Mouse (Mus musculus) embryonic fibroblast, embryonic 13.5 days (primary cell): ENCODE data around the gene Ramp1. TPM values are rescaled to one million over a fixed set of nuclear protein-coding genes. Genes with fewer than 3 reads are reported as not detected.

Source experiments
- H3K27ac ChIP-seq: 2 replicates; pipeline ENCODE4 v1.5.1; 2012; ENCODE audit warnings: low read length, control low read depth, inconsistent platforms; ENCODE audit not compliant: insufficient read depth
- H3K4me1 ChIP-seq: 2 replicates; pipeline ENCODE4 v1.6.1; 2011; ENCODE audit warnings: low read length; ENCODE audit not compliant: control insufficient read depth, insufficient read depth
- H3K4me3 ChIP-seq: 2 replicates; pipeline ENCODE4 v1.5.1; 2011; ENCODE audit warnings: mild to moderate bottlenecking, control low read depth, low read length; ENCODE audit not compliant: insufficient read depth
- CTCF ChIP-seq: IDR thresholded peaks from 2 replicates; pipeline ENCODE4 v1.5.1; 2011; ENCODE audit warnings: mild to moderate bottlenecking, control low read depth, low read length, moderate library complexity, borderline replicate concordance; ENCODE audit not compliant: insufficient read depth
- POLR2A ChIP-seq: IDR thresholded peaks from 2 replicates; pipeline ENCODE4 v1.6.1; 2011; ENCODE audit warnings: low read depth, mild to moderate bottlenecking, control low read depth, low read length, moderate library complexity
- polyA plus RNA-seq: library from polyadenylated mRNA; stranded (reverse); fragments of >200 nt; gene quantifications from 2 replicates; pipeline ENCODE4 v1.2.4, GENCODE M21; 2011; ENCODE audit warnings: low read depth; ENCODE audit not compliant: missing spikeins, insufficient read length

The Ramp1 gene
- polyA plus RNA-seq, 1 experiment: 7.6 TPM

DNA sequence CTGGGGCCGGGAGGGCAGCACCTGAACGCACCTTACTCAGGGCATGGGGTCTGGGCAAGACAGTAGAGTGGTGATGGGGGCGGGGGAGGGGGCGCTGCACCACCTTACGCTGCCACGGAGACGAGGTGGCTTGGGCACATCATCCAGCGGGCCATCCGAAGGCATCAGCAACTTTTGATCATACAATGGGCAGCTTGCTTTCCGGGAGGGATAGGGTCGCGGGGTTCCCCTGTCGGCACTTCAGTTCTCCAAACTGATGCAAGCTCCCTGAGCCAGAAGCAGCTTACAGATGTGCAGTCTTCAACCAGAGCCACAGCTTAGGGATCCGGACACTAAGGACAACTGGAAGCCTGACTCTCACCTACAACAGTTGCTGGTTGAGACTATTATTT lies 548 bp downstream of the Ramp1 start:
- Histone ChIP-seq H3K4me1 (no peaks in the 10 kb centered on the region), H3K27ac (no peak overlapping the region), H3K4me3 (peak overlapping the region; percentile 25)
- TF ChIP-seq CTCF: no peak
- no peak for TF ChIP-seq POLR2A

DNA sequence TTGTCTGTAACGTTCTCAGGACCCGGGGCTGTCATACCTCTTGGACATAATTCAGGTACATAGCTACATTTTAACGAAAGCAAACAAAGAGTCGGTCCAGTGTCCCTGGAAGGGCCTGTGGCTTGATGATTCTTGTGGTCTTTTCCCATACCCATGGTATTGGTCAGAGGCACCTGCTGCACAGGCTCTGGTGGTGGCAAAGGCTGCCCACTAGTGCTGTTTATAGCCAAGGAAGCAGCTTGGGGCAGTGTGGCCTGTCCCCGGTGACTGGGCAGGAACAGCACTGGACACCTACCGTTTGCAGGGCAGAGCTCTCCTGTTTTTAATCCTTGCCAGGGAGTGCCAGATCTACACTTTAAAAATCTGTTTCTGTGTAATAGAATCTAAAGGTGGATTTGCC lies 1.1 kb downstream of the Ramp1 start:
- TF ChIP-seq CTCF: no peak
- Histone ChIP-seq H3K4me1 (no peaks in the 10 kb centered on the region), H3K4me3 (no peak overlapping the region), H3K27ac (no peak overlapping the region)

DNA sequence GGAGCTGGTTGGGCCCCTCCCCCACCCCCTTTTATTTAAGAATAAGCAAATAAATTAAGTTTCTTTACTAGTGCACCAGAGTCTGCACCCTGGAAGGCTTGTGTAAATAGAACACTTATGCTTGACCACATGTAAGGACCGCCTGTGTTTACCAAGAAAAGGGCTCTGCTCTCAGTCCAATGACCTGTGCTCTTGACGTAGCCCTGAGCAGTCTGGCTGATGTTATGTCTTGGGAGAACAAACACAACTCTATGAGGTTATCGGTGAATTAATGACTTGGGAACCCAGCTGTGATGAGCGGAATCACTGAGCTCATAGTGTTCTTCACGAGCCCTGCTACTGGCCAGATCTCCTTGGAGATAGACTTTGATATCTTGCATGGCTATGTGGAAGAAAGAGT lies 1.6 kb downstream of the Ramp1 start:
- TF ChIP-seq CTCF (no peak), POLR2A (no peak)
- no peak overlapping the region for H3K4me3 ChIP-seq
- H3K4me1 ChIP-seq: no peaks in the 10 kb centered on the region
- H3K27ac ChIP-seq: no peak overlapping the region

DNA sequence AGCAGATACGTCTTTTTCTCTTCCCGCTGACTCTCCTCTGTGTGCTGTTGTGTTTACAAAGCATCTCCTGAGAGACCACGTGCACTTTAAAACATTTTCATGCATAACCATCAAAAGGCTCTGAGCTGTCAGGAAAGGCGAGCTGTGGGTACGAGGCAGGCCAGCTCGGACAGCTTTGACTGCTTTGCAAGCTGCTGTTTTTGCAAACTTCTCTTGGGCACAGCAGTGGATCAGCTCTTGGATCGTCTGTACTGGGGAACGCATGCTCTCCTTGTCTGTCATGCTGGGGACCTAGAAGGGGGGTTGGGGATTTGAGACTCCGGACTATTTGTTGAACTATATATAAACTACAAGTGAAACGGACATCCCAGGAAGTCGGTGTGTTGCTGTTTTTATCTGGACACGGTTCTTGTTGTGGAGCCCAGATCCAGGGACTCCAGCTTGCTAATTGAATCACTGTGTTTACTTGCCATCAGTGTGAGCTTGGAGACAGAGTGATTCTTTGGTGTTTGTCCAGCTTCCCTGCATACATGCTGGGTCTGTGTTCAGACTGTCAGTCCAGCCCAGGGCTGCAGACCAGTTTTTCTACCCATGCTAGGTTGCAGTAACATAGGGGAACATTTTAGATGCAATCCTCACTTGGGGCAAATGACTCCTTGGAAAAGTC lies 2.3 kb downstream of the Ramp1 start:
- no peak overlapping the region for H3K27ac ChIP-seq
- no peak overlapping the region for H3K4me3 ChIP-seq
- H3K4me1 ChIP-seq: no peaks in the 10 kb centered on the region
- TF ChIP-seq CTCF (no peak), POLR2A (no peak)

DNA sequence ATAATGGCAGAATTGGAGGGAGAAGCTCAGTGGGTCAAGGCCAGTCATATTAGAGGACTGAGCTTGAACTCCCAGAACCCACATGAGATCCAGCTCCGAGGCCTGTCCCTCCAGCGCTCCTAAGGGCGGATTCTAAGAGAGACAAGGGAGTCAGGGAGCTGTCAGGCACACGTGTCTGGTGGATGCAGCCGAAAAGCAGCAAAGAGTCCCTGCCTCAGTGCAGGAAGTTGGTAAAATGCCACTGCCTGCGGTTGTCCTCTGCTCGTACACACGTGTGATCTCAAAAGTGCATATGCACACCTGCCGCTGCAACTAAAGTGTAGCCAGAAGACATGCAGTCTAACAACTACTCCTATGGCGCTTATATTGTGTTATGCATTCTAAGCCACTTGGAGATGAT lies 3.7 kb downstream of the Ramp1 start:
- H3K4me3 ChIP-seq: no peak overlapping the region
- TF ChIP-seq CTCF (no peak), POLR2A (no peak)
- H3K27ac ChIP-seq: no peak overlapping the region
- H3K4me1 ChIP-seq: no peaks in the 10 kb centered on the region

DNA sequence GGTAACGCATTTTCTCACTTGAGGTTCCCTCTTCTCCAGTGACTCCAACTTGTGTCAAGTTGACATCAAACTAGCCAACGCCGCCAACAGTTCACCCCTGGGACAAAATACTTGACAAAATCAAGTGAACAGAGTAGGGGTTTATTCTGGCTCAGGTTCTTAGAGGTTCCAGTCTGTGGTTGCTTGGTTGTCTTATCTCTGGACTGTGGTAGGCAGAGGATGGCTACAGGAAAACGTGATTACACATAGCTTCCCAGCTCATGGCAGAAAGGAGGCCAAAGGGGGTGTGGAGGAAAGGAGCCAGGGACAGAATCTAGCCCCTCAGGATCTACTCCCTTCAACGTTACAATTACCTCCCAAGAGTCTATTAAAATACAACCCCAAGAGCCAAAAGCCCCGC lies 7.1 kb downstream of the Ramp1 start:
- TF ChIP-seq CTCF (no peak), POLR2A (no peak)
- Histone ChIP-seq H3K4me3 (no peak overlapping the region), H3K4me1 (no peaks in the 10 kb centered on the region), H3K27ac (no peak overlapping the region)

DNA sequence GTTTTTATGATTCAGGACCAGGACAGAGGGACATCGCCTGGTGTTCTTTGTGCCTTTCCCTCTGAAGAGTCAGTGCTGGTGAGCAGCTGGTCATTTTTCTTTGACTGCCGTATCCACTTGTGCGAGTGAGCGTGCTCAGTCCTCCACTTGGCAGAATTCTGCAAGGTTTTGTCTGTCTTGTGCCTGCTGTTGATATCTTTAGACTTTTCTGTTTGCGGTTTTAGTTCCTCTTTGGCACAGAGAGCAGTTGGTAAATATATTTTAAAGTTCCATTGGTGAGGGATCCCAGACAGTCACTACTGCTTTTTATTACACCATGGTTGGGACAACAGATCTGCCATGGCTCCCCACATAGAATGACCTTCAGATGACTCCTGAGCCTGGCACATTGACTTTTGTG lies 7.7 kb downstream of the Ramp1 start:
- TF ChIP-seq CTCF (no peak), POLR2A (no peak)
- no peaks in the 10 kb centered on the region for H3K4me1 ChIP-seq
- H3K27ac ChIP-seq: no peak overlapping the region
- no peak overlapping the region for H3K4me3 ChIP-seq

DNA sequence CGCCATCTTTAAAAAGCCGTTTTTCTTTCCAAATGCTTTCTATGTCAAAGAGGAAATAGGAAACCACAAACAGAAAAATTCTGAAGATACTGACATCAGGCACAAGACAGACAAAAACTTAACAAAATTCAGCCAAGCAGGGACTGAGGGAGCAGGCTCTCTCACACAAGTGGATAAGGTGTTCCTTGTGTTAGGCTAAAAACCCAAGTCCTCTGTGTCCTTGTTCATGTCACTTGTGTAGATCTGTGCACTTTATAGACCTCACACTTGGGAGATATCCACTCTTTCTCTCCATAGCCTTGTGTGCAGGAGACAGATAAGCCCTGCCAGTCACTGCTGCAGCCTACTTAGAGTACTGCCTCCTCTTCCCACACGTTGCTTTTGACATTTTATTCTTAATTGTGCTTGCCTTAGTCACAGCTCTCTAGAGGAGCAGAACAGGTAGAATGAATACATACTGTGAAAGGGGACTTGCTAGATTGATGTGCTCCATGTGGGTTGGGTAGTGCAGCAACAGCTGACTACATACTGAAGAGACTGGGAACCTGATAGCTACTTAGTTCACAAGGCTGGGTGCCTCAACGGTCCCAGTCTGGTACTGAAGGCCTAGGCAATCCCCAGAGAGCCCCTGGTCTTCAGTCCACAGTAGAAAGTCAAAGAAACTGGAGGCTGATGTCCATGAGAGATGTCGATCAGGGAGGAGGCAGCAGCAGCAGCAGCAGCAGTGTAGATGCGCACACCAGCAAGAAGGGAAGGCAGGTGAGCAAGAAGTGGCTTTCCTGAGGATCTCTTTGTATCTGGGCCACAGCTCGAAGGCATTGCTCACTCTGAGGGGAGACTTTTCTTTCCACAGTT lies 8.4 kb downstream of the Ramp1 start:
- TF ChIP-seq POLR2A (no peak), CTCF (no peak)
- Histone ChIP-seq H3K4me1 (no peaks in the 10 kb centered on the region), H3K27ac (no peak overlapping the region), H3K4me3 (no peak overlapping the region)

DNA sequence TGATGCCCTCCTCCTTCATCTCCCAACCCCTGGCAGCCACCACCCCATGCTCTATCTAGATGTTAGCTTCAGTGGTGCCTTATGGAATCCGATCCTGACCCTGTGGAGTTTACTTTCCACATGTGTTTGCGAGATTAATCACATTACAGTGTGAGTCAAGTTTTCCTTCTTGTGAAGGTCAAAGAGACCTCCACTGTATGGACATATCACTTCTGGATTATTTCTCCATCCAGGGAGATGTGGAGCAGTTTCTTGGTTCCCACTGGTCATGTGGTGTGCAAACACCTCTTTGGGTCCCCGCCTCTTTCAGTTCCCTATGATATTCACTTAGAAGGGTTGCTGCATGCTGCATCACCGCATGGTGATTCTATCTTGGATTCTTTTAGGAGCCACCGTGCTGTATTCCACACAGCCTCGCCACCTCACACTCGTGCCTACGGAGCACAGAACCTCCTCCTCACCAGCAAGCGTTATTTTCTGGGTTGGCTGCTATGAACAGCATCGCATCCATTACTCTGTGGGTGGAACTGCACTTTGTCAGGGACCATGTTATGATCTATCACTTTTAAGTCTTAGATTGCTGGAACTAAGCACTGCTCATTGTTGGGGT lies 9.3 kb downstream of the Ramp1 start:
- Histone ChIP-seq H3K27ac (no peak overlapping the region), H3K4me3 (no peak overlapping the region), H3K4me1 (no peaks in the 10 kb centered on the region)
- TF ChIP-seq CTCF (no peak), POLR2A (no peak)

DNA sequence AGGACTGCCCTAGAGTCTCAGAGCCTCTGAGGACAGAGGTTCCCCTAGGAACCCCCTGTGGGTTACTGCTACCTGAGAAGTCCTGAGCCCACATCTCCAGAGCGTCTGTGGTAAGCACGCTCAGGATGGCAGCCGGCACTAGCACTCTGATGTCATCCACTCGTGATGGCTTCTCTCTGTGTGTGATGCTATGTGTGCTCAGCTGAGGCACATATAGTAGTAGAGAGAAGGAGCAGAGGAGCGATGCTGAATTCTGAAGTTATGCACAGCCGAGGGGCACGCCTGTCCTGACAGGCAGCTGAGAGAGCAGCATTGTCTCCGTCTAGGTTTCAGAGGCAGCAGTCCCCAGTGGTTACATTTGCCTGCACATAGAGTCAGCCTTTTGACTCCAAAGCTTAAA lies 12.6 kb downstream of the Ramp1 start:
- TF ChIP-seq CTCF: no peak
- no peak for TF ChIP-seq POLR2A
- H3K4me3 ChIP-seq: no peak overlapping the region
- H3K27ac ChIP-seq: no peak overlapping the region
- H3K4me1 ChIP-seq: no peaks in the 10 kb centered on the region
